Mouse (Mus musculus) hematopoietic stem cell, adult 5-6 weeks (primary cell): Measurements from ENCODE around the gene Tmem185b. TPM values are rescaled to one million over a fixed set of nuclear protein-coding genes. Genes with fewer than 3 reads are reported as not detected.

Experiments
- ATAC-seq, 2 experiments: fragments of 125-278 bp in 1 of 2; replicated peaks in 1 of 2; 2 replicates each; pipeline ENCODE4 v1.8.0; 2016 to 2017; ENCODE audit warnings: inconsistent platforms in 2 of 2, mild to moderate bottlenecking in 2 of 2, moderate number of reproducible peaks in 2 of 2, low read depth in 1 of 2, moderate TSS enrichment in 1 of 2; ENCODE audit not compliant: low FRiP score in 2 of 2, poor library complexity in 2 of 2, severe bottlenecking in 2 of 2, insufficient read depth in 1 of 2, low TSS enrichment in 1 of 2
- total RNA-seq: library from RNA; stranded (forward); fragments of 172-1452, 232-1000 nt; gene quantifications from 2 replicates; pipeline ENCODE4 v1.2.3, GENCODE M21; 2017

The Tmem185b gene
- total RNA-seq, 1 experiment from 2014 or later: 8.5 TPM

DNA sequence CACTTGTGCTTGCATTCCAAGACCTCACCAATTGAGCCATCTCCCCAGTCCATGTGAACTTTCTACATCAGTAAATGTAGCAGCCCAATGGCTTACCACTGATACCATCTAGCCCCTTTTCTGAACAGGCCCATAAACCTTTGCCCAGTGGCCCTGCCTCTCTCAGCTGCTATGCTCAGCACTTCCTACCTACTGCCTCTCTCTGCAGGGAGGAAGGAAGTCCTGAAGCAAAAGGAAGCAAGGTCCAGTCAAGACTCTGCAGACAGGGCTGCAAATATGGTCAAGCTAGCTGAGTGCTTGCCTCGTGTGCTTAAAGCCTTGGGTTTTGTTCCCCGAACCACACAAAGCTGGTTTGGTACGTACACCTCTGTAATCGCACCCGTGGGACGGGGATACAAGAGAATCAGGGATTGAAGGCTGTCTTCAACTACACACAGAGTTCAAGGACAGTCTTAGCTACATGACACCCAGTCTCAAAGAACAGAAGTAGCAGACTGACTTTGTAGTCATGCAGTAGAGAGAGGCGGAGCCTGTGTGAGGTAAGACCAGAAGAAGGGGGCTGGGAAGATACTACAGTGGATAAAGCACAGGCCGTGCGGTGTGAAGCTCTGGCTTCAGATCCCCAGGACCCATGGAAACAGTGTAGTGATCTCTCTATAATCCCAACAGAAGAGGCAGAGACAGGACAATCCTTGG lies 27.3 kb upstream of the Tmem185b start:
- ATAC-seq: no peak

DNA sequence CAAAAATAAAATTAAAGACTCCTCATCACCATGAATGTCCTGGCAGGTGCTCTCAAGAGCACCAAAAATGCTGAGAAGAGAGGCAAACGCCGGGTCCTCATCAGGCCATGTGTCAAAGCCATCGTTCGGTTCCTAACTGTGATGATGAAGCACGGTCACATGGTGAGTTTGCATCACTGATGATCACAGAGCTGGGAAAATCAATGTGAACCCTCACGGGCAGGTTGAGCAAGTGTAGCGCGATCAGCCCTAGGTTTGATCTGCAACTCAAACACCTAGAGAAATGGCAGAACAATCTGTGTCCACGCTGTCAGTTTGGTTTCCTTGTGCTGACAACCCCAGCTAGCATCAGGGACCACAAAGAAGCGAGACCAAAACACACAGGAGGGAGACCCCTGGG lies 26.5 kb upstream of the Tmem185b start:
- no peak for ATAC-seq

DNA sequence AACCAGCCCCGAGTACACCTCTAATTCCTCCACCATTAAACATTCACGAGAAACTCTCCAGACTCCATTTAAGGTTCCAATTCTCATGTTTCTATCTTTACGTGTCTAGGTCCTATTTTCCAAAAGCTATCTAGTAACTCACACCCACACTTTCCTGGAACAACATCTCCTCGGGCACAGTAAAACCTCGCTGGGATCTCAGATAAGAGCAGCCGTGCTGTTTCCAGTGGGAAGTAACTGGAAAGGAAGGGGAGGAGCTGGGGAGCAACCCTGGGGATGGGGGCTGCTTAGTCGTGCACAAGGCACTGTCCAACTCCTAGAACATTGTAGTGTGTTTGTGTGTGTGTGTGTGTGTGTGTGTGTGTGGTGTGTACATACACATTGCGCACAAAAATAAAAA lies 24.1 kb upstream of the Tmem185b start:
- no peak for ATAC-seq

DNA sequence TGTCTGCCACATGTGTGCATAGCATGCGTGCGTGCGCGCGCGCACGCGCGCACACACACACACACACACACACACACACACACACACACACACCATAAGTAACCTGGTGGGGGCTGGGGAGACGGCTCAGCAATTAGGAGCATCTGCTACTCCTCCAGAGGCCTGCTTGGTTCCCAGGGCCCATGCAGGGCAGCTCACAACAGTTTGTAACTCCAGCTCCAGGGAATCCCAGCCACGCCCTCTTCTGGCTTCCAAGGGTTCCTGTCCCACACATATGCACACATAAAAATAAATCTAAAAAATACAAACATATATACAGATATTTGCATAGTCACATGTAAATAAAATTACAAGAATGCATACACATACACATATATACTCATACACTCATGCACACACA lies 23.2 kb upstream of the Tmem185b start:
- no peak for ATAC-seq

DNA sequence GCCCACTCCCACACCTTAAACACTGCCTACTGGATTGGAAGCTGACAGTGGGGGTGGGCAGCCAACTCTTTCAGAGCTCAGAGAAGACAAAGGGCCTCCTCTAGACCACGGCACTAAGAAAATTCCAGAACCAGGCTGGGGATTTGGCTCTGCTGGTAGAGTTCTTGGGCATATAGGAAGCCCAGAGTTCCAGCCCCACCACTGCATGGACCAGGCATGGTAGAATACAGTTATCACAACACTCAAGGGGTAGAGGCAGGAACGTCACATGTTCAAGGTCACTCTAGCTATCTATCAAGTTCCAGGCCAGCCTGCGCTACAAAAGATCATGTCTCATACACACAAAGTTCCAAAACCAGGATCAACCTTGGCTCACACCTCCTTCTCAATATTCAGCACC lies 22.8 kb upstream of the Tmem185b start:
- no peak for ATAC-seq

DNA sequence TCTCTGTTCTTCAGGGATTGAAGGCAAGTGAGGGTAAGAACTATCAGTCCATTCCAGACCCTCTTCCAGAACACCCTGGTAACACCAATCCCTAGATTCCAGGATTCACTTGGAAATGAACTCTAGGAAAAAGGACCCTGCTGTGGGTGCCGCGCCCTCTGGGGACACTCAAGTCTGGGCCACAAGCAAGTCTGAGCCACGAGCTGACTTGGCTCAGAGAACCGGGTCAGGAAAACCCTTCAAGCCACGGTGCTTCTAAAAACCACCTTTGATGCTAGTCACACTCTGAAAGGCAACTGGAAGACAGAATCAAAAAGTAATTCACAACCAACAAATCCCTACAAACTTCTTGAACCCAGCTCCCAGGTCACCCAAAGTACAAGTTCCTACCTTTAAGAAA lies 22.2 kb upstream of the Tmem185b start:
- ATAC-seq: no peak

DNA sequence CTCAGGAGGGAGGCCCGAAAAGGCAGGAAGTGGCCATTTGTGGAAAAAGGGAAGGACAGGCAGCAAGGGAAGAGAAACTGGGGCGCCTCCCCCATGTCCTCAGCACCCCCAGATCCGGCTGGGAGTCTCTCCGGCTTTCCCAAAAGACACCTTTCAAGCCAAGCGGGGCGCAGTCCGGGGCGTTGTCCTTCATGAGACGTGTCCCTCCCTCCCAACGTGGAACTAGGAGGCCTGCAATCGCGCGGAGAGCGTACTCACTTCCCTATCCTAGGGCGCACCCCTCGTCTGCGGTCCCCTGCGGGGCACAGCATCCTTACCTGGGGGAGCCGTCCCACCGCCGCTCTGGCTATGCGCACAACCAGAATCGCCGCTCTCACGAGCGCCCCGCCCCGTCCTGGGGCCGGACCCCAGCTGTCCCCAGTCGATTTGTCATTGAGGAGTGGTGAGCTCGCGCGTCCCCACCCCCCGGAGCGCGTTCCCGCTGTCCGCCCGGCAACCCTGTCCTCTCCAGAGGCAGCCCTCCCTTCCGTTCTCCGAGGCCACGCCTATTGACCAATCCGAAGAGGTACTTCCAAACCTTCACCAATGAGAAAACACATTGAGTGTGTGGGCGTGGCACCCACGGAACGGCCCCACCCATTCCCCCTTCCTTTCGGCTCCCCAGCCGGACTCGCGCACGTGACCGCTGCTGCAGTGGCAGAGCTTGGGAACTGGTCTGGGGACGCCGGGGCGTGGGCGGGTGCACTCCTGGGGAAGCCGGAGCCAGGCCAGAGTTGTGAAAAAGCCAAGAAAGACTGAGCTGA lies 21.5 kb upstream of the Tmem185b start, which contains the start of gene Ralb:
Gene Ralb (minus strand): TSS at position 535 of the 803 bp plus-strand sequence.
- ATAC-seq: peak; percentile 95 to 98

DNA sequence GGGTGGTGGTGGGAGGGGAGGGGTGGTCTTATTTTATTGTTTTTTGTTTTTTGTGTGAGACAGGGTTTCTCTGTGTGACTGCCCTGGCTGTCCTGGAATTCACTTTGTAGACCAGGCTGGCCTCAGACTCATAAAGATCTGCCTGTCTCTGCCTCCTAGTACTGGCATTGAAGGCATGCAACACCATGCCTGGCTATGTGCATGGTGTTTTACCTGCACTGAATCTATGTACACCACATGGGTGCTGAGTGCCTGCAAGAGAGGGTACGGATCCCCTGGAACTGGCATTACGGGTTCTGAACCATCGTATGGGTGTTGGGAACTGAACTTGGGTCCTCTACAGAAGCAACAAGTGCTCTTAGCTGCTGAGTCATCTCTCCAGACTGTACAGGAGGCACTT lies 20.0 kb upstream of the Tmem185b start:
- no peak for ATAC-seq

DNA sequence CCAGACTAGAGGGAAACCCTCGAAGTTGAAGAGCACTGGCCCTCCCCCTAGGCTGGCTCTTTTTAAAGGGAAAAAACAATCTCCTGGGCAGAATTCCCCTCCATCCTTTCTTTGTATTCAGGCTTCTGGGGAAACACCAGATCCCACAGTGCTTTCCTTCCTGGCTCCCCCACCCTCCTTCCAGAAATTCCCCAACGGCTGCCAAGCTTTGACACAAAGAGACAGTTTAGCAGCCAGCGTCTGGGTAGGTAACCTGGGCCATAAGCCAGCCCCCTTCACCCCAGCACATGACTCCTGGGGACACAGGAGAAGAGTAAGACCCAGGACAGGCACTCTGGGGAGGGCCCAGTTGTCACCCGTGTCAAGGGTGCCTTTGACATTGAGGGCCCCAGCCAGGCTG lies 17.4 kb upstream of the Tmem185b start:
- no peak for ATAC-seq

DNA sequence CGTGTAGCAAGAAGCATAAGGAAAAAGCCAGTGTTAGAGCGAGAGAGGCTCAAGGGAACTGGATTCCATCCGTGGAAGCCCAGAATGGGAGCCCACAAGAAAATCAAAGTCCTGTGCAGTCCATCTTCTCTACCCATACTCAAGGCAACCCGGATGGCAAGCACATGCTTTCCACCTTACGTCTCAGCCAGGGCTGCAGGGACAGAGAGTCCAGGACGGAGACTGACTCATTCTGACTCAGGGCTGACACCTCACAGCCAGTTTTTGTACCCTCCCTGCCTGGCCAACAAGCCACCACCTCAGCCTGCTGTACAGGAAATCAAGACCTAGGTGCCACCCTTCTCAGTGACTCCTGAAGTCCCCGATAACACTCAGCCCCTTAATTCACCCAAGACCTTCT lies 16.5 kb upstream of the Tmem185b start:
- no peak for ATAC-seq

DNA sequence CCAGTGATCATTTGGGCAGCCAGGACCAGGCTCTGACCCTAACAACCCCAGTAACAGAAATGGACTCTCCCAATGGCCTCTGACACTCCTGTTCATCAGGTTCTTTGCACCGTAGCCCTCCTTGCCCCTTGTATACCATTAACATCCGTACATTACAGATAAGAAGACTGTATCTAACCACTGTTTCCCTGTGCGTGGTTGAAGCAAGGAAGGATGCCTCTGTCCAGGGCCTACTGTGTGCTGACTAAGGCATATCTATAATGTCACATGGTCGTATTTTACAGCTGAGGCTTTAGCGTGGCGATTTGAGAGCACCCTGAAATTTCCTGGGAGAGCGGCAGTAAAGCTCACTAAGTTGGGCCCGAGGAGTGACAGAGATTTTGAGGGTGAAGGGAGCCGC lies 15.6 kb upstream of the Tmem185b start:
- no peak for ATAC-seq

DNA sequence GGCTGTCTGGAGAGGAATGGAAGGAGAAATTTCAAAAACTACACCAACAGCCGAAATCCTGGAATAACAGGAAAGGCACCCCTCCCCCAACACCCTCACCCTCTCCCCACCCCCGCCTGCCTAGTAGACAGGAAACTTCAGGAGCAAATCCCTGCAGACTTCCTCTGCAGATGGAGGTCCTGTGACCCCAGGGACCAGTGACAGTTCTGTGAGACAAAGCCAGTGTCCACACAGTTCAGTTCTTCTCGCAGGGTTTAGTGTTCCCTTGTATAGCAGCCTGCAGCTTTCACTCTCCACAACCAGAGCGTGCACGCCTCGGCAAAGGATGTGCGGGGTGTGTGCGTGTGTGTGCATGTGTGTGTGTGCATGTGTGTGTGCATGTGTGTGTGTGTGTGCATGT lies 15.1 kb upstream of the Tmem185b start:
- no peak for ATAC-seq

DNA sequence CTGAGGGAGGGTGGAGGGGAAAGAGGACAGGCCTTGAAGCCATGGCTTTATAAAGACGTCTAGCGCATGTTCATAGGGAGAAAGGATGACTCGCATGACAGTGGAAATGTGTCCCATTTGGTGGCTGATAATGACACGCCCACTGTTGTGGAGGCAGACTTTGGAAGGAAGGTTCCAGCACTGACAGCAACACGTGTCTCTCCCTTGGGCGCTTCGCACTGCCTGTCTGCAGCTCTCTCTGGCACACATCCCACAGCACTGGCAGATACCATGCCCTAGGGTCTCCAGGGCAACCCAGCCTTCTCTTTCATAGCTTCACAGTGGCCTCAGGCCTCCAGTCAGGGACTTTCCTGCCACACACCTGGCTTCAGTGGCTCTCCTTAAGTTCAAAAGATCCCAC lies 7.9 kb upstream of the Tmem185b start:
- no peak for ATAC-seq

DNA sequence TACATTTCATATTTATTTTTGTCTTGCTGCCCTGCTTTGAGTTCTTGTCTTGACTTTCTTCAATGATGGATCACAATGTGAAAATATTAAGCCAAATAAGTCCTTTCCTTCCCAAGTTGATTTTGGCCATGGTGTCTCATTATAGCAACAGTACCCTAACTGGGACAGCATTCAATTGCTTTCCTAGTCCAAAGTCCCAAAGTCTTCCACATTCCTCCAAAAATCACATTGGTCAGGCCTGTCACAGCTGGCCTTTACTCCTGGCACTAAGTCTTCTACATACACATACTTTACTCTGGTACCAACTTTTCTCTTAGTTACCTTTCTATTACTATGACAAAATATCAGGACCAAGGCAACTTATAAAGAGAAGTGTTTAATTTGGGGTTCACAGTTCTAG lies 7.2 kb upstream of the Tmem185b start:
- no peak for ATAC-seq

DNA sequence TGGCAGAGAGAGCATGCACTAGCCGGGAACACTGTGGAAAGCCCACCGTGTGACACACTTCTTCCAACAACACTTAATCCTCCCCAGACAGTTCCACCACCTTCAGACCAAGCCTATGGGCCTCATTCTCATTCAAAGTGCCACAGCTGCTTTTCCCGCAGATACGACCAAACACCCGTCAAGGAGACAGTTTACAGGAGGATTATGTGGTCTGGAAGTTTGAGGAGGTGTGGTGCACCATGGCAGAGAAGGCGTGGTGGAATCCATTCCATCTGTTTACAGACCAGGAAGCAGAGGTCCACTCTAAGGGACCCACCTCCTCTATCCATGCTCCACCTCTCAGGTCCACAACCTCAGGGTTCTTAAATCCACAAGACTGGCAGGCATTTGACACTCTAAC lies 6.7 kb upstream of the Tmem185b start:
- no peak for ATAC-seq

DNA sequence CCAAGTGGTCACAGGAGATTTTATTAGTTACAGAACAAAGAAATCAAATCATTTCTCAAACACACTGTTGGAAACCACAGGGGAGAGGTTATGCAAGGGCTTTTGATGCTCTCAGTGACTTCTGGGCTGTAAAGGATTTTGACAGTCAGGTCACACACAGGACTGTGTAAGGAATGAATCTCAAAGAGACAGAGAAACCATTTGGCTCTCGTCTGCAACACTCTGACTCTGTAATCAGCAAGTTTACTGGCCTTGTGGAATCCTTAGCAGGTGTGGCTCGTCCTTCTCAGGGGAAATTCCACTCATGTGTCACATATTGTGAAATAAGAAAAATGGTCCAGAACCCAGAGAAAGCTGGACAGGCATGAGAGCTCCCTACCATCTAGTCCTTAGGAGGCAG lies 4.9 kb upstream of the Tmem185b start:
- no peak for ATAC-seq

DNA sequence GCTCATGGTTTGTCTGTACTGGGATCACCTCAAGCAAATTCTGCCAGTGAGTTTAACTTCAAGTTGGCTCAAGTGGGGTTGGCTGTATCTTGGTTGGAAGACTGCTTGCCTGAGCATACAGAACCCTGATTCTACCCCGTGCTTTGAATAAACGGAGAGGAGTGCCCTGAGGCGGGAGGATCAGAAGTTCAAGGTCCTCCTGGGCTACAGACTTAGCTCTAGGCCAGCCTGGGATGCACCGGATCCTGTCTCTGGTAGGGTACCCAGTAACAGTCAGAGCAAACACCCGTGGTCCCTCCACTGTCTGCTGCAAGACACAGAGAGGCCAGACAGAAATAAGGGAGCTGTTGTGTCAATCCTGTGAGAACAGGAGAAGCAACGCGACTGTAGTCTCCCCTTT lies 4.3 kb upstream of the Tmem185b start:
- ATAC-seq: no peak

DNA sequence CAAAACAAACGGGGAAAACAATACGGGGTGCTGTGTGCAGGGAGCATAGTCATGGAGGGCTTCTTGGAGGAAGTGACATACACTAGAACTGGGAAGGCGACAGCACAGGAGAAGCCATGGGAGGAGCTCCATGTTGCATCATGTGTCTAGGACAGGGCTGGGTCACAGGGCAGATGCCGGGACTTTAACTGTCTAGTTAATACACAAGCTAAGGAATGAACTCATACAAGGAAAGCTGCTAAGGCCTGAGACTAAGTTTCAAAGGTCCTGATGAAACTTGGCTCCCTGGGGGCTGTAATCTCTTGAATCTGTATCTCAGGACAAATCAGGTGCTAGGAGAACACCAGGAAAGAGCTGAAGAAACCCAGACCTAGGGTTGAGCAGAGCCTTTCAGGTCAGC lies 3.2 kb upstream of the Tmem185b start:
- ATAC-seq: no peak

DNA sequence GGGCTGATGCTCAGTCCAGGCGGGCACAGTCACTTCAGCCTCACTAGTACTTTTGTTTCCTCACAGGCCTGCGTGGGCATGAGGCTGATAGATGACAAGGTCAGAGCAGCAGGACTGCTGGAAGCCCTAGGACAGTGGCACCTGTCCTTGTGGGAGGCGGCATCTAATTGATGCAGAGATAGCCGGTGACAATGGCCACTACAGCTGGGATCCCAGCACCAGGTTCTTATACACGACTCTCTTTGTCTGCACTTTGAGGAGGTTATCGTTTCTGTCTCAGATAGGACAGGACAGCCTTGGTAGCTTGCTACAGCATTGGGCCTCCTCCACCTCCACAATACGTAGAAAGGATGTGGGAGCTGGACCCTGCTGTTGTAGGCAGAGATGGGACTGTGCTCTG lies 2.6 kb upstream of the Tmem185b start:
- no peak for ATAC-seq
